Mouse (Mus musculus): ENCODE measurements around the gene Irf2bp2. TPM values are rescaled to one million over a fixed set of nuclear protein-coding genes. Genes with fewer than 3 reads are reported as not detected.
A peak's percentile ranks its signal among the peaks of the same experiment; 100 is the strongest.

Irf2bp2 gene
- total RNA-seq, 2 experiments from 2014 or later, result 118 to 119 TPM

GRCm38 (mm10) chr8:126571065-126571660 is 22.6 kb downstream of the Irf2bp2 start:
- no peak for DNase-seq (ENCODE audit: low spot score in 2 of 2)

DNA sequence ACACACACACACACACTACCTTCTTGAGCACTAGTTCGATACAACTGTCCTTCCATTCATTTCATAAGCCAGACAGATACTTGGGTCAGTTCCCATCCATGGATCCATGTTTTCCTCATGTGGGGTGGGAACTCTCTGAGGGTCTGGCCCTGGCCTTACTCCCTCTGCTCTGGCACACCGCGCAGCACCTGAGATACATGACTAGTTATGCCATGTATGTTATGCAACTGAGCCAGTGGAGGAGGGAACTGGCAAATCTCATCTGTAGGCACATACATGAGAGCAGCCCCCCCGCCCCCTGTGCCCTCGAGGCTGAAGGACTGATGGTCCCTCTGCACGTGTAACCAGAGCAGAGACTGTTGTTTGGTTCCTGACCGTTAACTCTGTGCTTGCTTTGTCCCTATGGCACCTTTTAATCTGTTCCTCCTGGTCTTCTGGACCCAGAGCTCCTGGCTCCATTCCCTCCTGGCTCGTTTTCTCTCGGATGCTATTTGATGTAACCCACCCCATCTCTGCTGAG is 23.2 kb downstream of the Irf2bp2 start:
- DNase-seq (ENCODE audit: low spot score in 2 of 2), result no peak

DNA sequence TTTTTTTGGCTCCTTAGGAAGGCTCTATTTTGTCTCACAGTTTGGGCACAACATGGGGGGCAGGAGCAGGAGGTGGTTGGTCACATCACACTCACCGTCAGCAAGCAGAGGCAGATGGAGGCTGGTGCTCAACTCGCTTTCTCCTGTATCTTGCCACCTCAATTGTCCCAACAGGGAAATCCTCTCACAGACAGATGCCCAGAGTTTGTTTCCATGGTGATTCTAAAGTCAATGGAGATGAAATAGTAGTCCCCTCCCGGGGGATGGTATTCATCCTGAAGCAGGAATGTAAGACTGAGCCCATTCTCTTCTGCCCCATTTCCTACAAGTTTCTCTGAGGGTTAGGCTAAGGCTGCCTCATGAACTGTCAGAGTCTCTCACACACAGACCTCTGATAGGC is 23.7 kb downstream of the Irf2bp2 start:
- no peak for DNase-seq (ENCODE audit: low spot score in 2 of 2)

DNA sequence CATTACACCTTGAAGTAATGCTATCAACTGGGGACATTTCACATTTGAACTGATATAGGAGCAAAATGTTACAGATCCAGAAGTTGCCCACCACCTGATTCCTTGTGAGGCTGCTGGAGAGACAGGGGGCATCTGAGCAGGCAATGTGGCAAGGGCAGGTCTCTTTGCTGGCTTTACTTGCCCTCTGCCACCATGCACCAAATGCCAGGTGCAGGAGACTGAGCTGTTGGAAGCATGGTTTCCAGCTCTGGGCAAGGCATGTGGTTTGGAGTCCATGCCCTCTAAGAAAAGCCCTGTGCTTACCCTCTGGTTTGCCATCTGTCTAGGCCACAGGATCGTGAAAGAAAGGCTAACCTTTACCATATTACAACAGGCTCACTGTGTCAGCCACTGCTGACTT is 24.1 kb downstream of the Irf2bp2 start:
- DNase-seq (ENCODE audit: low spot score in 2 of 2), result no peak

DNA sequence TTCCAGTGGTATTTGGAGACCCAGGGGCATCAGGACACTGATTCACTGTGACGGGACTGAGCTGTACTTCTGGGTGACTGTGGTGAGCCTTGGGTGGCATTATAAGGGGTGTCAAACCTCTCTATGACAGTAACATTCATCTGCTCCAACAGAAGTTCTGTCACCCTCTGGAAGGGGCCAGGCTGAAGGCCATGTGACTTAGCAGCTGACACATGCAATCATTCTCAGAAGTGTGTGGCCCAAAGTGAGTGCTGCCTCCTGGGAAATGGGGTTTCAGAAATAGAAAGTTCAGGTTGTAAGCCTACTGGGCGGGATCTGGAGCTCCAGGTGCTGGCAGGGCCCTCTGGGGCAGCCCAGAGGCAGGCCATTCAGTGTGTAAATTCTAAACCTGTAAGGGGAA is 26.1 kb downstream of the Irf2bp2 start:
- DNase-seq (ENCODE audit: low spot score in 2 of 2), result no peak

DNA sequence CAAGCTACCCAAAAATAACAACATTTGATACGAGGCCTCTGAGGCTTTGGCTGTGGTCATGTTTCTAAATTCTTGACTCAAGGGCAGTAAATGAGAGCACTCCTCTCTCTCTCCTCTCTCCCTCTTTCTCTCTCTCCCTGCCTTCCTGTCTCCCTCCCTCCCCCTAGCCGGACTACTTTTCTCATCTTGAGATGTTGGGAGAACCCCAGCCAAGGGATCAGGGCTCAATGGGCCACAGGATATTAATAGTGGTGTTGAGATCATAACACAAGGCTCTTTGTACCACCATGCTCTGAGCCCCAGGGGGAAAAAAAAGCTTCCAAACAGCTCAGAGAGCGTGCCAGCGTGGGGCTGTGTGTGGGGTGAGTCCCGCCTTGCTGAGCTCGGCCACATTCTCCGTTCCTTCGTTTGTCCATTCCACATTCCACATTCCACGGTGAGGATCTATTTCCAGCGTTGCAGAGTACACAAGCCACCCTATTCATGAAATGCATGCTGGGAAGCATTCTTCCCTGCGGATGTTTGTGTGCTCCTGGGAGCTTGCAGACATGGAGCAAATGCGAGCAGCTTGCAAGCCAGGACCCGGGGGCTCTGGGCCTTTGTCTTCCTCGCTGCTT is 27.2 kb downstream of the Irf2bp2 start:
- DNase-seq (ENCODE audit: low spot score in 2 of 2), result no peak

DNA sequence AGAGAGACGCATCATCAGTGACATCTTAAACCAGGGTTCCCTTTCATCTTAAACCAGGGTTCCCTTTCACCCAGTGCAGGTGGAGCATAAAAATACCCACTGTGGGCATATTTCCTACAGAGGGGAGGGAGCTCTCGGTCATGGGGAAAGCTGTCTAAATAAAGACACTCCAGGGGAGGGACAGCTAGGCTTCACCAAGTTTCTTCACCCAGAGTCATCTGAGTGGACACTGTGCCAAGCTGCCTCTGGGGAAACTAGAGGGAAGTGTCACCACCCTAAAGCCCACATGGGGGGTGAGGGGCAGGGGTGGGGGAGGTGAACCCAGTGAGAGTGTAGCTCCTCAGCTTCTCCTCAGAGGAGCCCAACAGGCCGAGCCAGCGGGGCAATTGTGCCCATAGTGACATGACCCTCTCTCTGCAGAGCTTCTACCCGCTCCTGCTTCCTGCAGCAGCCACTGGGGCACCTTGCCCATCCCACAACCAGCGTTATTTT is 27.8 kb downstream of the Irf2bp2 start:
- DNase-seq (ENCODE audit: low spot score in 2 of 2), result no peak

DNA sequence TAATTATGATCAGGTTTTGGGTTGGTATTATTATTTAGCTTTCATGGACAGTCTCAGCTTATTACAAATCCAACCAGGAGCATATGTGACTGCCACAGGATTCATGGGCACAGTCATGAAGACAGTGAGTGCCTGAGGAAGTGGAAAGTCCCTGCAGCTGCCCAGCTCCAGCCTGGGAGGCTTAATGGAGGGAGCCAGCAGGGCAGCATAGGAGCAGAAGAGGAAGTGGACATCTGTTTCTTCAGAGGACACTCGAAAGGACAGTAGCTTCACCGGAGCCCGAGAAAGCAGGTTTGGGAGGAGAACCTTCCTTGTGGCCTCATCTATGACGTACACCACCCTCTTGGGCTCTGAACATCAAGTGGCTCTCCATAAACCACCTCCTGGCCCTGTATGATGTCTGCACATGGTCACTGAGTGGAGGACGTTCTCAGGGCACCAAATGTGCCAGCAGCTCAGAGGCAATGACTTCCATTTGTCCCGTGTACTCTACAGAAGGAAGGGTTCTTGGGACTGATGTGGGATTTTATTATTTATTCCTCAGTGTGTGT is 28.5 kb downstream of the Irf2bp2 start:
- DNase-seq (ENCODE audit: low spot score in 2 of 2), result no peak

DNA sequence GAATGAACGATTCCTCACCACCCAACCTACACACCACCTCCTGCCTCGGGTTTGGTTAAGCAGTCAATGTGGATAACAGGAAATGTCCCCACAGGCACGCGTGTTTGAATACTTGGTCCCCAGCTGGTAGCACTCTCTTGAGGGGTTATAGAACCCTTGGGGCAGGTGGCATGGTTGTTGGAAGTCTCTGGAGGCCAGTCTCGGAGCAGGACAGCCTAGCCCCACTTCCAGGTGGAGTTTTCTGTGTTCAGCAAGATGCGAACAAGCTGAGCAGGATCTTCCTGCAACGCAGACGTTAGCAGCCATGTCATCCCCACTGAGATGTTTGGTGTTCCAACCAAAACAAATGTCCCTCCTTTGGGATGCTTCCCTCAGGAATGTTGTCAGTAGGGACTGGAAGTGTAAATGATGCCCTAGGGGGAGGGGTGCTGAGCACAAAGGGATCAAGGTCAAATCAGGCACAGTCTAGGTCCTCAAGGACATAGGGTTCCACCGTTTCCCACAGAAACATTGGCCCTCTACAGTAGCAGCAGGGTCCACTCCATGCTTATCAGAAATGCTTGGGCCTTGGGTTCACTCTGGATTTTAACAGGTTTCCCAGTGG is 29.1 kb downstream of the Irf2bp2 start:
- no peak for DNase-seq (ENCODE audit: low spot score in 2 of 2)

GRCm38 (mm10) chr8:126561316-126561841 is 32.4 kb downstream of the Irf2bp2 start:
- DNase-seq (ENCODE audit: low spot score in 2 of 2), result no peak

- DNase-seq (ENCODE audit: low spot score in 2 of 2), result no peak
These were observed 35.3 kb downstream of the Irf2bp2 start for GRCm38 (mm10) chr8:126558400-126558953.

- DNase-seq (ENCODE audit: low spot score in 2 of 2), result no peak
These were observed 36.4 kb downstream of the Irf2bp2 start for GRCm38 (mm10) chr8:126557403-126557802.

GRCm38 (mm10) chr8:126556691-126557090 is 37.1 kb downstream of the Irf2bp2 start:
- DNase-seq (ENCODE audit: low spot score in 2 of 2), result no peak

DNA sequence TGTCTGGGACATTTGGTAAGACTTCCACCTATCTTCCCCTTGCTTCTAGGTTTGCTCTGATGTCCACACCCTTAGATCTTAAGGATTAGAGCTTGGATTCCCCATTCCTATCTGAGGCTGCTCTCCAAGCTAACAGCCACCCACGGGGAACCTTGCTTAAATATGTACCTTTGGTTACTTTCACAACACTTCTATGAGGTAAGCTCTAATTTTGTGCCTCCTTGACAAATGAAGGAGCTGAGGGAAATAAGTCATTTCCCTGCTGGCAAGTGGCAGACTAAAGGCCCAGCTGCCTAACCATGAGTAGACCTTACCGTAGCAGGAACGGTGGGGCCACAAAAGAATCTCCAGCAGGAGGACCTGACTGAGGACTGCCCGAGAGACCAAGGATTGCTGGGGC is 39.0 kb downstream of the Irf2bp2 start:
- no peak for DNase-seq (ENCODE audit: low spot score in 2 of 2)

GRCm38 (mm10) chr8:126551871-126552270 is 41.9 kb downstream of the Irf2bp2 start:
- no peak for DNase-seq (ENCODE audit: low spot score in 2 of 2)

- DNase-seq (ENCODE audit: low spot score in 2 of 2), result peak in 1 of 2 experiments; percentile 60
These were observed 42.8 kb downstream of the Irf2bp2 start for GRCm38 (mm10) chr8:126550944-126551357.

GRCm38 (mm10) chr8:126547841-126548240 is 45.9 kb downstream of the Irf2bp2 start:
- DNase-seq (ENCODE audit: low spot score in 2 of 2), result no peak

- no peak for DNase-seq (ENCODE audit: low spot score in 2 of 2)
These were observed 46.4 kb downstream of the Irf2bp2 start for GRCm38 (mm10) chr8:126547361-126547760.

DNA sequence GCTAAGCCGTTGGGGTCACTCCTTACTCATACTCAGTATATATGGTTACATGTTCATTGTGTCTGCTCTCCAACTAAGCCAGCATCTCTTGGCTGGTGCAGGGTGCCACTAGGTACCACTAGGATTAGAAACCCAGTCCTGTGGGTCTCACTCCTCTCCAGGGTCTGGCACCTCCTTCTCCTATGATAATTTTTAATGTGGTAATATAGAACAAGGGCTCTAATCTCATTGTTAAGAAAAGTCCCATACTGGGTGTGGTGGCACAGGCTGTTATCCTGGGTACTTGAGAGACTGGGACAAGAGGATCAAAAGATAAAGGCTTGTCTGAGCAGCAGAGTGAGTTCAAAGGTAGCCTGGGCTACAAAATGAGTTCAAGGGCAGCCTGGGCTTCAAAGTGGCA is 47.3 kb downstream of the Irf2bp2 start:
- DNase-seq (ENCODE audit: low spot score in 2 of 2), result no peak

DNA sequence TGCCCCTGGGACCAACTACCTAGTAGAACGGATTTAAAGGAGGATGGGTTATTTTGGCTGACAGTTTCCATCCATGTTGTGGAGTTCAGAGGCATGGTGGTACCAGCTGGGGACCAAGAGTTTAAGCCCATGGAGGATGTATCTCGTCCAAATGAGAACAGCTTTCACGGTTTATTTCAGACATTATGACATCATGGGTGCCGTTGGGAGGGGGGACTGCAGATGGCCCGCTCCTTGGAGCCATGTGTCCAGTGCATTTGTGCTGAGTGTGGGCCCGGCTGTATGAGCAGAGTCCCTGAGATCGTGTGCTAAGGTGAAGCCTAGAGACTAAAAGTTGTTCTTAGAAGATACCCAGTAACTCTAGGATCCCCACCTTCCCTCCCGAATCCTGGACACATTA is 50.4 kb downstream of the Irf2bp2 start:
- no peak for DNase-seq (ENCODE audit: low spot score in 2 of 2)

DNA sequence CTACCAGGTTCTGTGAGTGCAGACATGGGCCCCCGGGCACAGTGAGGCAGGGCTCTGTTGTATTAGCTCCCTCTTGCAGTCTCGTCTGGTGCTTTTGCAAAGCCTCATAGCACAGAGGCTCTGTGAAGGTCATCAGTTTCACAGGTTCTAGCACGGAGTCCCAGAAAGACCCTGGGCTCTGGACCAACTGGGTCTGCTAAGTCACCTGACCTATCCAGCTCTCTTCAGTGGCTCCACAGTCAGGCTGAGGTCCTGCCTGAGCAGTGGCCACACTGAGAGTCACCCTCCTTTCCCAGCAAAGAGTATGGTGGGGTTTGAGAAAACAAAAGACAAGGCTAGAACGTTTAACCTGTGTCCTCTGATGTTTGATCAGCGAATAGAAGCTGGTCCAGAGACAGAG is 51.0 kb downstream of the Irf2bp2 start:
- DNase-seq (ENCODE audit: low spot score in 2 of 2), result no peak

All from adrenal gland, adult 18-20 months (tissue).